Mouse (Mus musculus): ENCODE data around the gene Cyp3a59.
A peak's percentile ranks its signal among the peaks of the same experiment; 100 is the strongest.
"Not testable (repeated sequence)": the region's sequence is repeated elsewhere in the genome, so short reads cannot be mapped to it uniquely, and the experiment has no call there.

Cyp3a59 gene

GRCm38 (mm10) chr5:146078945-146079344 is at the start of gene Cyp3a59:
Cyp3a59 (plus strand) TSS chr5:146079257.
- not testable (repeated sequence) for H3K9me3 ChIP-seq (ENCODE audit: low read length); H3K4me1 ChIP-seq (replicated peaks; ENCODE audit: low read depth, low read length); H3K36me3 ChIP-seq (ENCODE audit: insufficient read depth, low read length); H3K27me3 ChIP-seq (ENCODE audit: insufficient read depth, low read length); H3K4me3 ChIP-seq (replicated peaks; ENCODE audit: low read length)

GRCm38 (mm10) chr5:146070099-146070498 is 9.0 kb upstream of the Cyp3a59 start:
- no peak overlapping the region for H3K4me3 ChIP-seq (replicated peaks; ENCODE audit: low read length)
- no peaks in the 10 kb centered on the region for H3K4me1 ChIP-seq (replicated peaks; ENCODE audit: low read depth, low read length)
- H3K36me3 ChIP-seq (ENCODE audit: insufficient read depth, low read length), result no peaks in the 10 kb centered on the region
- no peaks in the 10 kb centered on the region for H3K9me3 ChIP-seq (ENCODE audit: low read length)
- no peak for TF ChIP-seq POU5F1 (IDR thresholded peaks at IDR 0.05; ENCODE audit: borderline replicate concordance, low read length)
- no peak for TF ChIP-seq CTCF (conservative IDR thresholded peaks at IDR 0.05; ENCODE audit: low read length)
- no peak for TF ChIP-seq NANOG (IDR thresholded peaks at IDR 0.05; ENCODE audit: borderline replicate concordance, low read length)
- H3K27me3 ChIP-seq (ENCODE audit: insufficient read depth, low read length), result no peaks in the 10 kb centered on the region

DNA sequence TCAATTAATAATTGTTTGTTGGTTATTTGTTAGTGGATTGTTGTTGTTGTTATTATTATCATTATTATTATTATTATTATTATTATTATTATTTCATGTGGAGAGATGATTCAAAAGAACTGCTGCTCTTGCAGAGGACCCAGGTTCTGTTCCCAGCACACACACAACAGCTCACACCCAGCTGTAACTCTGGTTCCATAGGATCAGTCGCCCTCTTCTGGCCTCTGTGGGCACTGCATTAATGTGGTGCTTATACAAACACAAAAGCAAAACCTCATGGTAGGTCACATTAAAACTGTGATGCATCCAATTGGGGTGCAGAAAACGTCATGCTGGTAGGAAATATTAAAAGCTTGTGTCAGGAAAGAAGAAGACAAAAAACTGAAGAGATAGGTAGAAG is 68.8 kb downstream of the Cyp3a59 start:
- Histone ChIP-seq H3K4me3 (replicated peaks; ENCODE audit: low read length) (no peak overlapping the region), H3K4me1 (replicated peaks; ENCODE audit: low read depth, low read length) (no peaks in the 10 kb centered on the region), H3K9me3 (ENCODE audit: low read length) (peaks cover 27% of the 10 kb centered on the region), H3K36me3 (ENCODE audit: insufficient read depth, low read length) (no peaks in the 10 kb centered on the region), H3K27me3 (ENCODE audit: insufficient read depth, low read length) (no peaks in the 10 kb centered on the region)
- TF ChIP-seq CTCF (conservative IDR thresholded peaks at IDR 0.05; ENCODE audit: low read length), result peak; percentile 42
- no peak for TF ChIP-seq NANOG (IDR thresholded peaks at IDR 0.05; ENCODE audit: borderline replicate concordance, low read length)
- TF ChIP-seq POU5F1 (IDR thresholded peaks at IDR 0.05; ENCODE audit: borderline replicate concordance, low read length), result no peak

DNA sequence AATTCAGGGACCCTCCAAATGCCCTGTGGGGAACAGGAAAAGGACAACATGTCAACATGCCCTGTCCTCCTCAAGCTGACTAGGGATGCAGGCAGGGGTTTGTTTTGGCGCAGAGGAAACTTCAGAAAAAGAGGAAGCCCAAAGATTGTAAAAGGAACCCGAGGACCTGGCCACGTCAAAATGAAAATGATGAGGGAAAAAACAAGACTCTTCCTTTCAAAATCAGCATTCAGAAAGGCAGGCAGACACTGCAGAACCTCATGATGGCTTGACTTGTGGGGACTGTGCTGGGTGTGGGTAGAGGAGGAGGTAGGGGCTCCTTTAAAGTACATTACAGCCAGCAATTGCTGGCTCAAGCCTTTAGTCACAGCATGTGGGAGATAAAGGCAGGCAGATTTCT is 71.4 kb downstream of the Cyp3a59 start:
- Histone ChIP-seq H3K4me1 (replicated peaks; ENCODE audit: low read depth, low read length) (no peaks in the 10 kb centered on the region), H3K36me3 (ENCODE audit: insufficient read depth, low read length) (no peaks in the 10 kb centered on the region), H3K4me3 (replicated peaks; ENCODE audit: low read length) (no peak overlapping the region), H3K27me3 (ENCODE audit: insufficient read depth, low read length) (no peaks in the 10 kb centered on the region), H3K9me3 (ENCODE audit: low read length) (peaks cover 15% of the 10 kb centered on the region)
- TF ChIP-seq POU5F1 (IDR thresholded peaks at IDR 0.05; ENCODE audit: borderline replicate concordance, low read length), result no peak
- no peak for TF ChIP-seq NANOG (IDR thresholded peaks at IDR 0.05; ENCODE audit: borderline replicate concordance, low read length)
- no peak for TF ChIP-seq CTCF (conservative IDR thresholded peaks at IDR 0.05; ENCODE audit: low read length)

DNA sequence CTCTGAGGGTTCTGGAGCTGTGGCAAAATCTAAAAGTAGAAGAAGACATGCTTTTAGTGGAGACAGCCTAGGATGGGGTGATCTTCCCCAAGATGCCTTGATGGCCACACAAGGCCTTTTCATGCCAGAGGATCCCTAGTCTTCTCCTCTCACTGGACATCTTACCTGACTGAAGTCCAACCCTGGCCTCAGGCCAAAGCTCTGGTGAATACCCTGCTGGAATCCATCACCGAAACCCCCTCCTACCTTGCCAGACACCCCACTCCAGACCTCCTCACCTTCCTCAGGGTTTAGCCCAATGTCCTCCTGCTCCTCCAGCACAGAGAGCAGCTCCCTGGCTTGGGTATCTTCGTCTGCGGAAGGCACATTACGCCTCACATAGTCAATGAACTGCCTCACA is 79.3 kb downstream of the Cyp3a59 start:
- H3K4me3 ChIP-seq (replicated peaks; ENCODE audit: low read length); H3K9me3 ChIP-seq (ENCODE audit: low read length); H3K4me1 ChIP-seq (replicated peaks; ENCODE audit: low read depth, low read length); H3K27me3 ChIP-seq (ENCODE audit: insufficient read depth, low read length); H3K36me3 ChIP-seq (ENCODE audit: insufficient read depth, low read length): not testable (repeated sequence)

- H3K36me3 ChIP-seq (ENCODE audit: insufficient read depth, low read length); H3K27me3 ChIP-seq (ENCODE audit: insufficient read depth, low read length); H3K9me3 ChIP-seq (ENCODE audit: low read length); H3K4me3 ChIP-seq (replicated peaks; ENCODE audit: low read length); H3K4me1 ChIP-seq (replicated peaks; ENCODE audit: low read depth, low read length): not testable (repeated sequence)
Measured at GRCm38 (mm10) chr5:146160439-146160838, 81.4 kb downstream of the Cyp3a59 start, which contains the start of gene Gm5565. Gm5565 (minus strand) TSS chr5:146160539.
